Mouse (Mus musculus) midbrain, embryonic 11.5 days (tissue): ENCODE results near the gene Tmem218. TPM values are rescaled to one million over a fixed set of nuclear protein-coding genes. Genes with fewer than 3 reads are reported as not detected.
A peak's percentile ranks its signal among the peaks of the same experiment; 100 is the strongest.

Experiments used
- ATAC-seq: fragments of 200-750 bp; cut with Nextera tagmentation; 2 replicates; pipeline ENCODE4 v1.8.0; 2017; ENCODE audit warnings: moderate TSS enrichment, moderate library complexity; ENCODE audit not compliant: low FRiP score
- DNase-seq: peaks from one replicate; pipeline ENCODE4 v3.0.0; 2015; ENCODE audit warnings: low spot score; ENCODE audit errors: missing footprints
- H3K27ac ChIP-seq: fragments of 300-500 bp; sonication (generic); 2 replicates; pipeline ENCODE4 v1.5.1; 2014; ENCODE audit warnings: low read depth, low read length
- H3K27me3 ChIP-seq: fragments of 300-500 bp; sonication (generic); 2 replicates; pipeline ENCODE4 v1.6.1; 2014; ENCODE audit warnings: mild to moderate bottlenecking, low read length, moderate library complexity, mixed read lengths; ENCODE audit not compliant: control insufficient read depth, insufficient read depth
- H3K36me3 ChIP-seq: fragments of 300-500 bp; sonication (generic); 2 replicates; pipeline ENCODE4 v1.6.1; 2014; ENCODE audit warnings: mild to moderate bottlenecking, low read length, moderate library complexity, mixed read lengths; ENCODE audit not compliant: control insufficient read depth, insufficient read depth
- H3K4me1 ChIP-seq: fragments of 300-500 bp; sonication (generic); 2 replicates; pipeline ENCODE4 v1.6.1; 2014; ENCODE audit warnings: low read length; ENCODE audit not compliant: control insufficient read depth, insufficient read depth
- H3K4me2 ChIP-seq: fragments of 300-500 bp; sonication (generic); 2 replicates; pipeline ENCODE4 v1.6.1; 2014; ENCODE audit warnings: mild to moderate bottlenecking, moderate library complexity
- H3K4me3 ChIP-seq: fragments of 300-500 bp; sonication (generic); 2 replicates; pipeline ENCODE4 v1.5.1; 2014; ENCODE audit warnings: low read depth, low read length
- H3K9ac ChIP-seq: fragments of 300-500 bp; sonication (generic); 2 replicates; pipeline ENCODE4 v1.6.1; 2014; ENCODE audit warnings: low read length
- H3K9me3 ChIP-seq: fragments of 300-500 bp; sonication (generic); 2 replicates; pipeline ENCODE4 v1.6.1; 2016; ENCODE audit warnings: low read length; ENCODE audit not compliant: control insufficient read depth
- WGBS: fragments of 180-500 bp; shearing (Covaris S2); extraction: QIAGEN DNeasy Blood & Tissue Kit; methylation state at CpG from one replicate; pipeline ENCODE4 v1.1.7; 2014; 5-methylcytosine and 5-hydroxymethylcytosine counted together
- polyA plus RNA-seq: library from polyadenylated mRNA; unstranded; fragments of >200 nt; fragmentation: Nextera tagmentation; extraction: Ambion mirVana; gene quantifications from 2 replicates; pipeline ENCODE4 v1.2.1, GENCODE M21; 2014

Tmem218 gene
- polyA plus RNA-seq, 1 experiment from 2014 or later: 17.3 TPM

- DNase-seq (no peak), ATAC-seq (no peak)
- Histone ChIP-seq H3K9me3 (no peaks in the 10 kb centered on the region), H3K4me3 (no peak overlapping the region), H3K27me3 (no peaks in the 10 kb centered on the region), H3K4me1 (no peaks in the 10 kb centered on the region), H3K4me2 (no peak overlapping the region), H3K9ac (no peak overlapping the region), H3K27ac (no peak overlapping the region), H3K36me3 (no peaks in the 10 kb centered on the region)
- WGBS: 90% methylated on average over 8 of the region's 8 CpGs
Measured at GRCm38 (mm10) chr9:37220755-37221154, 12.7 kb downstream of the Tmem218 start.

GRCm38 (mm10) chr9:37225581-37225980, 17.6 kb downstream of the Tmem218 start:
- DNase-seq (no peak), ATAC-seq (no peak)
- no peak overlapping the region for H3K9ac ChIP-seq
- no peak overlapping the region for H3K4me2 ChIP-seq
- no peak overlapping the region for H3K27ac ChIP-seq
- H3K27me3 ChIP-seq: no peaks in the 10 kb centered on the region
- no peak overlapping the region for H3K4me3 ChIP-seq
- H3K4me1 ChIP-seq: no peaks in the 10 kb centered on the region
- WGBS: 92% methylated on average over 1 of the region's 1 CpGs
- no peaks in the 10 kb centered on the region for H3K9me3 ChIP-seq
- H3K36me3 ChIP-seq: no peaks in the 10 kb centered on the region; the same call in 1 of the 2 replicates

GRCm38 (mm10) chr9:37229880-37230325, 21.9 kb downstream of the Tmem218 start:
- Histone ChIP-seq H3K9ac (no peak overlapping the region), H3K27ac (no peak overlapping the region), H3K4me3 (no peak overlapping the region)

GRCm38 (mm10) chr9:37230486-37231195, 22.6 kb downstream of the Tmem218 start:
- no peaks in the 10 kb centered on the region for H3K27me3 ChIP-seq
- 92% methylated on average over 9 of the region's 9 CpGs for WGBS
- H3K36me3 ChIP-seq: no peaks in the 10 kb centered on the region; the same call in 1 of the 2 replicates
- no peak overlapping the region for H3K4me2 ChIP-seq
- no peak overlapping the region for H3K27ac ChIP-seq
- no peaks in the 10 kb centered on the region for H3K9me3 ChIP-seq
- no peak overlapping the region for H3K4me3 ChIP-seq
- DNase-seq (no peak), ATAC-seq (no peak)
- H3K9ac ChIP-seq: no peak overlapping the region
- H3K4me1 ChIP-seq: peaks cover 7% of the 10 kb centered on the region

More at GRCm38 (mm10) chr9:37229880-37230325, 21.9 kb downstream of the Tmem218 start:
- Histone ChIP-seq H3K27me3 (no peaks in the 10 kb centered on the region), H3K4me2 (no peak overlapping the region), H3K4me1 (peaks cover 7% of the 10 kb centered on the region), H3K9me3 (no peaks in the 10 kb centered on the region), H3K36me3 (no peaks in the 10 kb centered on the region; the same call in 1 of the 2 replicates)
- ATAC-seq (peak; percentile 89), DNase-seq (peak; percentile 93)
- whole genome bisulfite sequencing: 5% methylated on average over 1 of the region's 1 CpGs

- WGBS: 45% methylated on average over 22 of the region's 22 CpGs
- no peak for DNase-seq
Measured at GRCm38 (mm10) chr9:37232201-37233195, 24.5 kb downstream of the Tmem218 start.

GRCm38 (mm10) chr9:37235951-37236737, 28.1 kb downstream of the Tmem218 start:
- no peaks in the 10 kb centered on the region for H3K27me3 ChIP-seq
- DNase-seq: no peak
- H3K4me1 ChIP-seq: peaks cover 7% of the 10 kb centered on the region
- H3K9me3 ChIP-seq: no peaks in the 10 kb centered on the region
- H3K9ac ChIP-seq: no peak overlapping the region
- H3K27ac ChIP-seq: no peak overlapping the region
- no peaks in the 10 kb centered on the region for H3K36me3 ChIP-seq
- 75% methylated on average over 4 of the region's 4 CpGs for WGBS
- no peak overlapping the region for H3K4me3 ChIP-seq
- no peak overlapping the region for H3K4me2 ChIP-seq
- ATAC-seq: no peak

More at GRCm38 (mm10) chr9:37232201-37233195, 24.5 kb downstream of the Tmem218 start:
- Histone ChIP-seq H3K4me2 (no peak overlapping the region), H3K9ac (peak overlapping the region; percentile 7; the same call in 1 of the 2 replicates), H3K4me3 (no peak overlapping the region), H3K4me1 (peaks cover 7% of the 10 kb centered on the region), H3K27ac (no peak overlapping the region), H3K36me3 (no peaks in the 10 kb centered on the region; the same call in 1 of the 2 replicates), H3K27me3 (no peaks in the 10 kb centered on the region), H3K9me3 (no peaks in the 10 kb centered on the region)
- no peak for ATAC-seq

- ATAC-seq: no peak
- no peaks in the 10 kb centered on the region for H3K4me1 ChIP-seq
- H3K4me3 ChIP-seq: no peak overlapping the region
- no peak overlapping the region for H3K9ac ChIP-seq
- H3K27me3 ChIP-seq: no peaks in the 10 kb centered on the region
- no peak for DNase-seq
- no peak overlapping the region for H3K4me2 ChIP-seq
- no peak overlapping the region for H3K27ac ChIP-seq
- WGBS: 84% methylated on average over 3 of the region's 3 CpGs
- no peaks in the 10 kb centered on the region for H3K9me3 ChIP-seq
- no peaks in the 10 kb centered on the region for H3K36me3 ChIP-seq
Measured at GRCm38 (mm10) chr9:37242764-37243163, 34.7 kb downstream of the Tmem218 start.

GRCm38 (mm10) chr9:37244600-37244999, 36.6 kb downstream of the Tmem218 start:
- Histone ChIP-seq H3K36me3 (no peaks in the 10 kb centered on the region), H3K4me3 (no peak overlapping the region), H3K4me1 (no peaks in the 10 kb centered on the region), H3K4me2 (no peak overlapping the region), H3K27ac (no peak overlapping the region), H3K27me3 (no peaks in the 10 kb centered on the region), H3K9me3 (no peaks in the 10 kb centered on the region), H3K9ac (no peak overlapping the region)
- ATAC-seq: no peak
- WGBS: 83% methylated on average over 1 of the region's 1 CpGs
- DNase-seq: no peak
